ENCODE assay signal across 18 mouse cellular contexts in the genomic region with DNA sequence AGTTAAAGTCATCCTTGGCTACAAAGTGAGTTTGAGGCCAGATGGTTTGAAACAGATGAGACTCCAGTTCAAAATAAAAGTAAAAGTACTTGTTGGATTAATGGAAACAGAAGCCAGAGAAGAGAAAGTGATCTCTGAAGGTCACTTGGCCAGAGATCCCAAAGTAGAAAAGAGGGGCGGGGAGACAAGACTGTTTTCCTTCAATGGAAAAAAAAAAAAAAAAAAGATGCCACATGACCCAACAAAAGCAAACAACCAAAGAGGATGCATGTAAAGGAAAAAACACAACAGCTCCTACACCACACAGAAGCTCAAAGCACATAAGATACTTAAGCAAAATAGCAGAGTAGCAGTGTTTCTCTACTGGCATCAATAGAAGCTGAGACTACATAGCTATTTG. TPM values are rescaled to one million over a fixed set of nuclear protein-coding genes. Genes with fewer than 3 reads are reported as not detected.
DNase-seq lines count a peak whose midpoint lies in the region; ATAC-seq and TF ChIP-seq lines count a peak whose summit lies in the region.
"Had no signal": no experiment of that assay in that cellular context is flagged by ENCODE, and none has a peak within 500 bp of the region (broad histone marks: within the 10 kb centered on the region; RNA-seq: fewer than 3 reads in every experiment).

No protein-coding gene starts in this region.

- no peak overlapping the region for H3K4me3 ChIP-seq in forebrain, embryonic 13.5 days
- no peak overlapping the region for H3K4me3 ChIP-seq in forebrain, embryonic 16.5 days (replicated peaks; ENCODE audit: low read length)
- no peak overlapping the region for H3K4me3 ChIP-seq in kidney, adult 2 months (ENCODE audit: insufficient read depth, low read depth, low read length)
- peak overlapping the region; percentile 4; the same call in 1 of the 2 replicates for H3K4me3 ChIP-seq in liver, embryonic 16.5 days (ENCODE audit: low read depth, low read length)
- H3K4me3 ChIP-seq: embryonic facial prominence, embryonic 12.5 days; limb, embryonic 10.5 days; neural tube, embryonic 12.5 days had no signal

- peak overlapping the region; percentile 43; the same call in 1 of the 2 replicates for H3K9ac ChIP-seq in forebrain, embryonic 13.5 days
- no peak overlapping the region for H3K9ac ChIP-seq in forebrain, embryonic 16.5 days (replicated peaks; ENCODE audit: low read depth, low read length)
- peak overlapping the region; percentile 28; the same call in 1 of the 2 replicates for H3K9ac ChIP-seq in liver, embryonic 16.5 days (ENCODE audit: low read depth, low read length)
- H3K9ac ChIP-seq: embryonic facial prominence, embryonic 12.5 days; neural tube, embryonic 12.5 days had no signal

- peaks cover 55% of the 10 kb centered on the region for H3K4me1 ChIP-seq in forebrain, embryonic 13.5 days
- peaks cover 38% of the 10 kb centered on the region for H3K4me1 ChIP-seq in forebrain, embryonic 16.5 days (replicated peaks; ENCODE audit: control insufficient read depth, insufficient read depth, low read length)
- H3K4me1 ChIP-seq in kidney, adult 2 months (ENCODE audit: control insufficient read depth, insufficient read depth, low read length), result peaks cover 39% of the 10 kb centered on the region
- H3K4me1 ChIP-seq in liver, embryonic 16.5 days (ENCODE audit: control insufficient read depth, low read depth, low read length), result peaks cover 69% of the 10 kb centered on the region

- peak; percentile 24 for DNase-seq in kidney, adult 2 months
- no peak for DNase-seq in kidney, postnatal 25 days
- DNase-seq in CD4-positive helper T cell, adult 2 months (ENCODE audit: low read depth, low spot score), result peak; percentile 65
- DNase-seq in spleen, postnatal 14 days (ENCODE audit: low spot score in 2 of 2), result no peak
- DNase-seq: adrenal gland, postnatal 36 days; B cell, adult 2 months; cerebellum, adult 9-10 months; lung, postnatal 36 days had no signal

- no peaks in the 10 kb centered on the region for H3K27me3 ChIP-seq in forebrain, embryonic 13.5 days
- H3K27me3 ChIP-seq in forebrain, embryonic 16.5 days (replicated peaks; ENCODE audit: control insufficient read depth, insufficient read depth, low read length), result no peaks in the 10 kb centered on the region
- H3K27me3 ChIP-seq in kidney, adult 2 months (replicated peaks; ENCODE audit: control insufficient read depth, insufficient read depth, low read length), result no peaks in the 10 kb centered on the region
- H3K27me3 ChIP-seq in liver, embryonic 16.5 days (ENCODE audit: control insufficient read depth, insufficient read depth, low read depth, low read length), result no peaks in the 10 kb centered on the region
- H3K27me3 ChIP-seq: embryonic facial prominence, embryonic 12.5 days; neural tube, embryonic 12.5 days had no signal

- H3K36me3 ChIP-seq in forebrain, embryonic 13.5 days (ENCODE audit: poor library complexity, severe bottlenecking), result peaks cover 17% of the 10 kb centered on the region
- H3K36me3 ChIP-seq in forebrain, embryonic 16.5 days (ENCODE audit: control insufficient read depth, insufficient read depth), result no peaks in the 10 kb centered on the region
- no peaks in the 10 kb centered on the region for H3K36me3 ChIP-seq in kidney, adult 2 months (ENCODE audit: control insufficient read depth, insufficient read depth, low read length)
- H3K36me3 ChIP-seq in liver, embryonic 16.5 days (ENCODE audit: control insufficient read depth, insufficient read depth), result peaks cover 12% of the 10 kb centered on the region

- no peak for ATAC-seq in forebrain, embryonic 13.5 days
- no peak for ATAC-seq in forebrain, embryonic 16.5 days
- ATAC-seq in liver, embryonic 16.5 days (ENCODE audit: low read depth), result no peak
- ATAC-seq in monocyte, adult 5-6 weeks (replicated peaks; ENCODE audit: insufficient number of reproducible peaks, low FRiP score, low TSS enrichment, poor library complexity, severe bottlenecking), result no peak
- ATAC-seq: forebrain, embryonic 14.5 days had no signal

- H3K4me2 ChIP-seq in forebrain, embryonic 13.5 days, result peak overlapping the region; percentile 98
- H3K4me2 ChIP-seq in forebrain, embryonic 16.5 days (ENCODE audit: low read length), result no peak overlapping the region
- H3K4me2 ChIP-seq in liver, embryonic 16.5 days (ENCODE audit: low read depth, low read length), result peak overlapping the region; percentile 79

- TF ChIP-seq CTCF in kidney, adult 2 months (conservative IDR thresholded peaks at IDR 0.05; ENCODE audit: insufficient read depth, insufficient read length, low read depth, low read length), result no peak

- no peak overlapping the region for H3K27ac ChIP-seq in forebrain, embryonic 13.5 days
- H3K27ac ChIP-seq in forebrain, embryonic 16.5 days (ENCODE audit: low read length), result no peak overlapping the region
- peak overlapping the region; percentile 27; the same call in 1 of the 2 replicates for H3K27ac ChIP-seq in kidney, adult 2 months (ENCODE audit: insufficient read depth, low read depth, low read length)
- peak overlapping the region; percentile 41; the same call in 1 of the 2 replicates for H3K27ac ChIP-seq in liver, embryonic 16.5 days (ENCODE audit: low read length)
- H3K27ac ChIP-seq: embryonic facial prominence, embryonic 12.5 days; limb, embryonic 10.5 days; neural tube, embryonic 12.5 days had no signal

- 74% methylated on average over 1 of the region's 1 CpGs for WGBS in forebrain, embryonic 13.5 days
- 71% methylated on average over 1 of the region's 1 CpGs for WGBS in forebrain, embryonic 16.5 days
- 38% methylated on average over 1 of the region's 1 CpGs for WGBS in kidney, adult 2 months
- 63% methylated on average over 1 of the region's 1 CpGs for WGBS in liver, embryonic 16.5 days (ENCODE audit: insufficient replicate concordance)

- no peak for TF ChIP-seq POLR2A in kidney, adult 2 months (IDR thresholded peaks at IDR 0.05; ENCODE audit: low read depth, low read length)

- H3K9me3 ChIP-seq in forebrain, embryonic 13.5 days (replicated peaks), result no peaks in the 10 kb centered on the region
- no peaks in the 10 kb centered on the region for H3K9me3 ChIP-seq in forebrain, embryonic 16.5 days (ENCODE audit: control insufficient read depth, low read length)
- no peaks in the 10 kb centered on the region; the same call in 1 of the 2 replicates for H3K9me3 ChIP-seq in liver, embryonic 16.5 days (replicated peaks; ENCODE audit: control insufficient read depth, low read length)
- H3K9me3 ChIP-seq: embryonic facial prominence, embryonic 12.5 days; limb, embryonic 10.5 days; neural tube, embryonic 12.5 days had no signal

RNA-seq across cellular contexts. Expression of a gene that starts 2.9 kb away (rescaled TPM):
- polyA plus RNA-seq in forebrain, embryonic 13.5 days (2015; fragmentation: Nextera tagmentation; extraction: Ambion mirVana), result 7.8 and 8.1 TPM in 2 replicates
- 7.6 and 7.8 TPM in 2 replicates for polyA plus RNA-seq in forebrain, embryonic 16.5 days (2015; fragmentation: Nextera tagmentation; extraction: Ambion mirVana)
- polyA plus RNA-seq in kidney, adult 2 months (2012; rRNA removed), result 103 and 109 TPM in 2 replicates
- polyA plus RNA-seq in liver, embryonic 16.5 days (2015; fragmentation: Nextera tagmentation; extraction: Ambion mirVana), result 2.4 and 3.4 TPM in 2 replicates
- total RNA-seq in monocyte, adult 5-6 weeks (2017), result 101 to 191 TPM (median 127 TPM) in 3 replicates

RNA-seq across cellular contexts. Expression of a gene that starts 24.7 kb away (rescaled TPM):
- polyA plus RNA-seq in forebrain, embryonic 13.5 days (2015; fragmentation: Nextera tagmentation; extraction: Ambion mirVana), result 2.9 and 3.3 TPM in 2 replicates
- polyA plus RNA-seq in forebrain, embryonic 16.5 days (2015; fragmentation: Nextera tagmentation; extraction: Ambion mirVana), result 2.0 and 2.9 TPM in 2 replicates
- 83.0 and 86.5 TPM in 2 replicates for polyA plus RNA-seq in kidney, adult 2 months (2012; rRNA removed)
- 38.2 and 39.0 TPM in 2 replicates for polyA plus RNA-seq in liver, embryonic 16.5 days (2015; fragmentation: Nextera tagmentation; extraction: Ambion mirVana)
- 18.1 to 27.9 TPM (median 21.7 TPM) in 3 replicates for total RNA-seq in monocyte, adult 5-6 weeks (2017)

RNA-seq across cellular contexts. Expression of a gene that starts 29.0 kb away (rescaled TPM):
- 117 and 125 TPM in 2 replicates for polyA plus RNA-seq in forebrain, embryonic 13.5 days (2015; fragmentation: Nextera tagmentation; extraction: Ambion mirVana)
- 136 and 156 TPM in 2 replicates for polyA plus RNA-seq in forebrain, embryonic 16.5 days (2015; fragmentation: Nextera tagmentation; extraction: Ambion mirVana)
- polyA plus RNA-seq in kidney, adult 2 months (2012; rRNA removed), result 36.6 and 39.4 TPM in 2 replicates
- polyA plus RNA-seq in liver, embryonic 16.5 days (2015; fragmentation: Nextera tagmentation; extraction: Ambion mirVana), result 46.8 and 49.1 TPM in 2 replicates
- total RNA-seq in monocyte, adult 5-6 weeks (2017), result 12.9 to 47.3 TPM (median 16.6 TPM) in 3 replicates

RNA-seq across cellular contexts. Expression of a gene that starts 34.5 kb away (rescaled TPM):
- 6.1 and 6.5 TPM in 2 replicates for polyA plus RNA-seq in forebrain, embryonic 13.5 days (2015; fragmentation: Nextera tagmentation; extraction: Ambion mirVana)
- 5.9 and 7.9 TPM in 2 replicates for polyA plus RNA-seq in forebrain, embryonic 16.5 days (2015; fragmentation: Nextera tagmentation; extraction: Ambion mirVana)
- 1.7 and 2.3 TPM in 2 replicates for polyA plus RNA-seq in kidney, adult 2 months (2012; rRNA removed)
- polyA plus RNA-seq in liver, embryonic 16.5 days (2015; fragmentation: Nextera tagmentation; extraction: Ambion mirVana), result 0.14 TPM in 1 of 2 replicates, not detected in the other
- total RNA-seq in monocyte, adult 5-6 weeks (2017), result not detected in 3 replicates

RNA-seq across cellular contexts. Expression of a gene that starts 52.1 kb away (rescaled TPM):
- polyA plus RNA-seq in forebrain, embryonic 13.5 days (2015; fragmentation: Nextera tagmentation; extraction: Ambion mirVana), result 0.09 and 0.13 TPM in 2 replicates
- 0.63 and 0.70 TPM in 2 replicates for polyA plus RNA-seq in forebrain, embryonic 16.5 days (2015; fragmentation: Nextera tagmentation; extraction: Ambion mirVana)
- polyA plus RNA-seq in kidney, adult 2 months (2012; rRNA removed), result 0.22 and 0.24 TPM in 2 replicates
- 0.02 TPM in 1 of 2 replicates, not detected in the other for polyA plus RNA-seq in liver, embryonic 16.5 days (2015; fragmentation: Nextera tagmentation; extraction: Ambion mirVana)
- total RNA-seq in monocyte, adult 5-6 weeks (2017), result 0.39 TPM in 1 of 3 replicates, not detected in the others
- total RNA-seq: adrenal gland, postnatal 36 days; gastrocnemius, postnatal 4 days had no signal
- polyA plus RNA-seq: embryonic facial prominence, embryonic 12.5 days; forebrain, embryonic 14.5 days; inflammation-experienced regulatory T-cells, adult 6 months; limb, embryonic 10.5 days; neural tube, embryonic 12.5 days had no signal

Comparison
In these comparisons a context has a peak if more than half of its experiments do, and no peak if none do; other contexts are left out.
1. DNase-seq: peak in kidney, adult 2 months (single experiment) and CD4-positive helper T cell, adult 2 months (single experiment); none in kidney, postnatal 25 days (0 of 2) and spleen, postnatal 14 days (0 of 2).
2. H3K27ac ChIP-seq: peak in kidney, adult 2 months (single experiment) and liver, embryonic 16.5 days (single experiment); none in forebrain, embryonic 13.5 days (single experiment) and forebrain, embryonic 16.5 days (single experiment).
3. RNA of a gene that starts 2.9 kb away (polyA plus RNA-seq): 103 to 109 TPM in kidney, adult 2 months; 7.8 to 8.1 TPM in forebrain, embryonic 13.5 days, 7.6 to 7.8 TPM in forebrain, embryonic 16.5 days and 2.4 to 3.4 TPM in liver, embryonic 16.5 days; every median in the first group is over 10 times any median in the second.